Mouse (Mus musculus) layer of hippocampus, adult 2 months (tissue): ENCODE results near the gene Slc30a5. TPM values are rescaled to one million over a fixed set of nuclear protein-coding genes. Genes with fewer than 3 reads are reported as not detected.
"Not testable (repeated sequence)": the region's sequence is repeated elsewhere in the genome, so short reads cannot be mapped to it uniquely, and the experiment has no call there.

Experiments
- DNase-seq, 2 experiments: peaks; one replicate each; pipeline ENCODE4 v3.0.0; 2022; ENCODE audit warnings: low spot score in 2 of 2
- H3K27ac ChIP-seq: fragments of 200-600 bp; 2 replicates; pipeline ENCODE4 v1.8.1; 2022
- H3K4me3 ChIP-seq: fragments of 200-600 bp; 2 replicates; pipeline ENCODE4 v1.8.1; 2022; ENCODE audit warnings: mild to moderate bottlenecking
- CTCF ChIP-seq: fragments of 200-600 bp; conservative IDR thresholded peaks from 2 replicates; pipeline ENCODE4 v1.8.1; 2022; ENCODE audit warnings: antibody characterized with exemption, mild to moderate bottlenecking, moderate library complexity
- total RNA-seq, 2 experiments: library from RNA; stranded (reverse); gene quantifications; 2 replicates each; pipeline ENCODE4 v1.2.3; 2021

The Slc30a5 gene
- total RNA-seq, 2 experiments from 2014 or later, result 34.8 to 37.4 TPM

DNA sequence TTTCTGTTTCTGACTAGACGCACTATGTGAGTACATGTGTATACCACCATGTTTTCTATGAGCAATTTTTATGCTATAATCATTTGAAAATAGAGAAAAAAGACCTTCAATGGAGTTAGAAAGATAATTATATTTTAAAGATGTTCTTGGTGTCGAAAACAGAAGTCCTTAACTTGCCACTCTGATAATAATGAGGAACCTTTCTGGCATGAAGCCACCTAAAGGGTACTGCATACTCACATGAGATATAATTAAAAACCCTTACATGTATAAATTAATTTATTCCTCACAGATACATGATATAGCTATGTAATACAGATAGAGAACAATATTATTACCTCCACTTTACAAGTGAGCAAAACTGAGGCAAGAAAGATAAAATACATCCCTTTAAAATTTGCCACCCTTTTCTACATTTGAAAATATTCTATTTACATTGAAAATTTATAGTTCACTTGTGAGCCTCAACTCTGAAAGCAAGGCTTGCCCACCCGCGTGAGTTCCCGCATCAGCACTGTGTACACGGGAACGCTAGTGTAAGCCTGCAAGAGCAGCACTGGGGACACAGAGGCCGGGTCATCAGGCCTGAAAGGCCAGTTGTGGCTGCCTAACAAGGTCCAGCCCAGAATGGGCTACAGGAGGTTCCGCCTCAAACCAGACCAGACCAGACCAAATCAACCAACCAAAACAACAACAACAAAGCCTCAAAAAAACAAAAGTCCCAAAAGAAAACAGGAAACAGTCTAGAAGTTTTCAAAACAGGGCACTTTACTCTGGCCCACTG lies 7.4 kb downstream of the Slc30a5 start:
- no peak for TF ChIP-seq CTCF
- no peak for DNase-seq
- H3K27ac ChIP-seq, result no peak overlapping the region
- H3K4me3 ChIP-seq, result no peak overlapping the region

DNA sequence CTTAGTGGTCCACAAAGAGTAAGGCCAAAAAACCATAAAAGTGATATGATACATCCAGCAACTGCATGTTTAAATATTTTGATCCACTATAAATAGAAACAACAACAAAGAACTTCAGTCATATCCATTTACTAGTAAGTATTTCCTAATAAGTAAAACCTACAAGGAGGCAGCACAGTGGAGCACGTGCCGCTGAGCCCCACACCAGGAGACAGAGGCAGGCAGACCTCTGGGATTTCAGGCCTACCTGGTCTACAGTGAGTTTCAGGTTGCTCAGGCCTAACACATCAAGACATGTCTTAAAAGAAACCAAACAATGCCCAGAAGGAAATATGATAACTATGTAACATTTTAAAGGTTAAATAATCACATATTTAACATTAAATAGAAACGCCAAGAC lies 8.3 kb downstream of the Slc30a5 start:
- DNase-seq, result no peak
- Histone ChIP-seq H3K4me3 (no peak overlapping the region), H3K27ac (no peak overlapping the region)
- no peak for TF ChIP-seq CTCF

DNA sequence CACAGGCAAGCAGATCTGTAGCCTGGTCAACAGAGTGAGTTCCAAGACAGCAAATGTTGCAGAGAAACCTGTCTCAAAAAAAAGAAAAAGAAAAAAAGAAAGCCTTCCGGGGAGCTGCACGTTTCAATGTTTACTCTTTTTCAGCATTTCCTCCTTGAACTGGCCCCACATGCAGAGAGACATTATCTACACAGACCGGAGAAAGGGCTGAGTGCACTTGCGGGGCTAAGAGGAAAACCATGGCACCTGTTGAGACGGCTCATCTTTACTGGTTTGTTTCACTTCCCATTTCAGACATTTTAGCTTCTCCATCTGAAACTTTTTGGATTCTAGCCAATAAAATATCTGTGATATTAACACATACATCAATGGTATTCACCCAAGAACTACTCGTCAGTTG lies 8.9 kb downstream of the Slc30a5 start:
- TF ChIP-seq CTCF, result no peak
- H3K4me3 ChIP-seq, result no peak overlapping the region
- no peak for DNase-seq

DNA sequence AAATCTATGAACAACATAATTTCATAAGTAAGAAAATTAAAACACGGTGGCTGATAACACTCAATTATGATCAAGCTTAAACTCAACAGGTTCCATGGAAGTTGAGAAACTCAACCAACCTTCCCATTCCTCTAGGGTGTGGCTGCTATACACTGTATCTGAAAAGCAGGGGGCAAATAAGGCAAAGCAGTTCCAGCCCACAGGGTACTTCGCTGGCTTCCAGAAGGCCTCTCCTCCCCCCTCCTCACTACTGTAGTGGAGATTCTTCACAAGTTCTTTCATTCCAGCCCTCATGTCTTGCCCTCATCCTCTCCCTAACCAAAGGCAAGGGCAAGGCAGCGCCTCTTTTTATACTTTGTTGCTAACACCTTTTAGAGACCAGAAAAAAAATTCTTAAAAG lies 9.4 kb downstream of the Slc30a5 start:
- Histone ChIP-seq H3K27ac (no peak overlapping the region), H3K4me3 (no peak overlapping the region)
- no peak for DNase-seq
- TF ChIP-seq CTCF, result no peak

More for the DNA sequence above, 8.9 kb downstream of the Slc30a5 start:
- H3K27ac ChIP-seq, result no peak overlapping the region

DNA sequence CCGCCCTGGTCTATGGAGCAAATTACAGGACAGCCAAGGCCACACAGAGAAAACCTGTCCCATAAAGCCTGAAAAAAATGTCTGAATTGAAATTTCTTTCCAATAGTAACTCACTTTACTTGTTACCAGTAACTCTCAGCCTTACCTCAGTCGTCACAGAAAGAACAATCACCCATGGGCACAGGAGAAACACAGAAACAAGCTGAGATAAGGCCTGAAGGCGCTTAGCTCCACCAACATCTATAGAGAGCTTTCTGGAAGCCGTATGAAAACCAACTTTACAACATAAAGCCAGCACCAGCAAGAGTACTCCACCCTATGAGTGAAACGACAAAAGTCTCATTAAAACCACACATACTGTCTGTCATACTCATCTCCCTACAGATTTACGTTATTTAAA lies 18.8 kb downstream of the Slc30a5 start:
- H3K27ac ChIP-seq, result no peak overlapping the region
- TF ChIP-seq CTCF, result no peak
- H3K4me3 ChIP-seq, result no peak overlapping the region
- no peak for DNase-seq

DNA sequence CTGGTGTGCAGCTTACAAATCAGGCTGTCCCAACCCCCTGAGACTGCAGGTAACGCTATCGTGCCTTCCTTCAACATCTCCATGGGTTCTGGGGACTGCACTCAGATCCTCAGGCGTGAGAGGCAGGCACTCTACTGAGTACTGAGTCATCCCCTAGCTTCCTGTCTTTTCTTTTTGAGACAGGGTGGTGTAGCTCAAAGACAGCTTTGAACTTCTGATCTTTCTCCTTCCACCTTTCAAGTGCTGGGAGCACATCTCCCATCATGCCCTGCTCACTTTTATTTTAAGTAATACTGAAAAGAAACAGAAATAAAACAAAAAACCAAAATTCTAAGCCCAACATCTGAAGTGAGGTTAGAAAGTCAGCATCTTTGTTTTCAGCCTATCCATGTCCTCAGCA lies 27.5 kb downstream of the Slc30a5 start:
- no peak for DNase-seq
- no peak for TF ChIP-seq CTCF

DNA sequence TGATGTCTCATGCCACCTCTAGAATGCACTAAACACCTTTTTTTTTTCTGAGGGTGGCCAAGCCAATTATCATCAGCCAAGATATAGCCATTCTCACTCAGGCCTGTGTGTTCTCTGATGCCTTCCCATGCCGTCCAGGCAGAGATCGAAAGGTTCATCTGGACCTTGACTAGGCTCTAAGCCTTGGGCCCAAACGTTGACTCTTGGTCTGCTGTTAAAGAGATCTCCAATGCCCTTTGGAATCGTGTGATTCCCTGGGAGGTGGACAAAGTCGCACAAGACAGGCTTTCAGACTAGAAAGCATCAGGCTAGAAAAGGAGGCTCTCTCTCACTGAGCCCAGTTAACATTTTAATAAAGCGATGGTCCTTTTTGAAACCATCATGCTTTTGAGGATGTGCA lies 36.1 kb downstream of the Slc30a5 start:
- DNase-seq, result no peak
- no peak for TF ChIP-seq CTCF
- Histone ChIP-seq H3K27ac (no peak overlapping the region), H3K4me3 (no peak overlapping the region)

More for the DNA sequence above, 27.5 kb downstream of the Slc30a5 start:
- H3K4me3 ChIP-seq, result no peak overlapping the region
- H3K27ac ChIP-seq, result no peak overlapping the region

DNA sequence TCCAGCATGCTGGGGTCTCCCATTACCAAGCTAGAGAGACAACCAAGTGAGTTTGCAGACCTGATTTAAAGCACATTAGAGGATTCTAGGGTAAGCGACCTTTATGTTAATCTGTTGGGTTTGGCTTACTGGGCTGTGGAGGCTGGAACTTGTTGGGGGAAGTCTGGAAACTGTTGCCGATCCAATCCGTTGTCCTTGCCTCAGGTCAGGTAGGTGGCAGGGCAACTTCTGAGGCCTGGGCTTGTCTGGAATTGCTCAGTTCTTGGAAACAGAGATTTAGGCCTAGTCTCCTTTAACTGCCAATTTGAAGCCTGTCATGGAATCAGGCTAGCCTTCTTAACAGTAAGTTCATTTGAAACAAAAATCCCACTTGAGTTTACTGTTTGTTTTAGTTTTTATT lies 44.1 kb downstream of the Slc30a5 start:
- no peak overlapping the region for H3K4me3 ChIP-seq
- no peak for TF ChIP-seq CTCF
- DNase-seq, result no peak
- H3K27ac ChIP-seq, result no peak overlapping the region

DNA sequence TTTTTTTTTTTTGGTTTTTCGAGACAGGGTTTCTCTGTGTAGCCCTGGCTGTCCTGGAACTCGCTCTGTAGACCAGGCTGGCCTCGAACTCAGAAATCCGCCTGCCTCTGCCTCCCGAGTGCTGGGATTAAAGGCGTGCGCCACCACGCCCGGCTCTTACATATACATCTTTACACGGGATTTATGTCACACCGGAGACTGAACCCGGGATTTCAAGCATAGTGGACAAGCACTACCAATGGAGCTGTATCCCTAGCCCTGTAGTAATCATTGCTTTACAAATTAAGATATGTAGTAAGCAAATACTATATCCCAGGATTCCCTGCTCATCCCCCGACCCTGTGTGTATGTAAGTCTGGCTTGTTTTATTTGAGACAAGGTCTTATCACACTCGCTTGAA lies 45.2 kb downstream of the Slc30a5 start:
- H3K27ac ChIP-seq, H3K4me3 ChIP-seq, DNase-seq: not testable (repeated sequence)

DNA sequence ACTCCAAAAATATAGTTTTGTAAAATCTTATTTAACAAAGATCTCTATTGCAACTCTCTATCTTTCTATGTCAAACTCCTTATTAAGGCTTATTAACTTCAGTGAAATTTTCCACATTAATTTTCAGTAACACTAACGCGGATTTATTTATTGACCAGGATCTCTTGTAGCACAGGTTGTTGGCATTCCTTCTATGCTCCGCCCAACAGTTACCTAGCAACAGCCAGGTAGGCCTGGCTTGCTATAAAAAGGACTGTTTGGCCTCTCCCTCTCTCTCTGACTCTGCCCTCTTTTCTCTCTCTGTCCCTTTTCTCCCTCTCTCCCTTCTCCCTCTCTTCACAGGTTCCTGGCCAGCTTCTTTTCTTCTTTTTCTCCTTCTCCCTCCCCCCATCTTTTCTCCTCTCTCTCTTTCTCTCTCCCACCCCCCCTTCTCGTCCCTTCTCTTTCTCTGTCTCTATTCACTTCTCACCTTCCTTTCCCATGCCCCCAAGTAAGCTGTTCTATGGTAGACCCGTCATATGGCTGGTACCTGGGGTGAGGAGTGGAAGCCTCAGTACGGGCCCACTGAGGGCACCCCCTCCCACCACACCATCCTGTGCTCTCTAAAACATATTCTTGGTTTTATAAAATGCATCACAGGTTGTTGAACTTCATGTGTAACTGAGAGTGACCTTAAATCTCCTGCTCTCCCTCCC lies 45.8 kb downstream of the Slc30a5 start:
- H3K27ac ChIP-seq, result no peak overlapping the region
- DNase-seq, result no peak
- H3K4me3 ChIP-seq, result no peak overlapping the region
- TF ChIP-seq CTCF, result no peak

DNA sequence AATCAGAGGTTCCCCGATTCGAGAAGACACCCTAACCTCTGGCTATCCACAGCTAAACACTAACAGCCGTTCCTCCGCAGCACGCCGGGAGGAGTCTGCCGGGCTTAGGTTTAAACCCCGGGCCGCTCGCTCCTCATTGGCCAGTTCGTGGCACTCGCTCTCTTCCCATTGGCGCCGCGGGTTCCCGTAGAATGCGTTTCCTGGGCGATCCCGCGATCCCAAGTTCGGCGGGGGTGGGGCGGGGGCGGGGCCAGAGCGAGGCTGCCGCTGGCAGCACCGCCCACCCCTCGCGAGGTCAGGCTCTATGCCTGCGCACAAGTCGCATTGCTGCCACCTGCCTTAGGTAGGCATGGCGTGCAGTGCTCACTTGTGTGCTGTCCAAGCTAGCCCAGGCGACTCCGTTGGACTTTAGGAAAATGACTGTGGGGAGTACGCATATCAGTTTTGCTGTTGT lies 46.8 kb downstream of the Slc30a5 start, which contains the start of gene Ccnb1:
Gene Ccnb1 (minus strand): TSS at position 157 of the 454 bp plus-strand sequence.
- TF ChIP-seq CTCF, result peak; percentile 42
- Histone ChIP-seq H3K4me3 (peak within 1 kb of the TSS; percentile 75), H3K27ac (0 out of 2 replicates have a peak within 1 kb of the TSS, but pooled peaks have one; percentile 28)
- peak; percentile 88 to 89 for DNase-seq

DNA sequence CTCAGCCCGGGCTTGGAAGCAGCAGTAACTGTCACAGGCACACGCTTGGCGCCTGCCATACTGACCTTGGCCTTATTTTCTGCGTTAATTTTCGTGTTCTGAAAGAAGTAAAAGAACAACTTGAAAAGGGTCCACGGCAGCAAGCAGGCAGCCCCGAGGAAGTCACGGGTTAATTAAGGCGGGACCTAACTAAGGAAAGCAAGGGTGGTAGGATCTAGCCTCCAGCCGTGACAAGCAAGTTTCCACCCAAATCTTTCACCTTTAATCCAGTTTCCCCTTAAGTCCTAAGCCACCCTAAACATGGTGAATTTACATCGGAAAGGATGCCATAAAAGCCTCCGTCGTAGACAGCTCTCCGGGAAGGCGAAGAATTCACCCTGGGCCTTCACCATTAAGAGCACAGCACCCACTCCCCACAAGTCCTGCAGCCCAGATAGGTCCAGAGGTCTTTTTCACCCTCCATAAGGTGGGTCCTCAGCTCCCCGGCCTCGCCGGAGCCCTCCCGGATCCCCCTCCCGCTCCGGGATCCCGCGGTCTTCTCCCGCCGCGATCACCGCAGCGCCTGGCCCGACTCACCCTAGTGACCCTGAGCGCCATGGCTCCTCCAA lies 47.3 kb downstream of the Slc30a5 start:
- peak overlapping the region; percentile 75 for H3K4me3 ChIP-seq
- no peak for DNase-seq
- H3K27ac ChIP-seq, result no peak overlapping the region
- no peak for TF ChIP-seq CTCF

DNA sequence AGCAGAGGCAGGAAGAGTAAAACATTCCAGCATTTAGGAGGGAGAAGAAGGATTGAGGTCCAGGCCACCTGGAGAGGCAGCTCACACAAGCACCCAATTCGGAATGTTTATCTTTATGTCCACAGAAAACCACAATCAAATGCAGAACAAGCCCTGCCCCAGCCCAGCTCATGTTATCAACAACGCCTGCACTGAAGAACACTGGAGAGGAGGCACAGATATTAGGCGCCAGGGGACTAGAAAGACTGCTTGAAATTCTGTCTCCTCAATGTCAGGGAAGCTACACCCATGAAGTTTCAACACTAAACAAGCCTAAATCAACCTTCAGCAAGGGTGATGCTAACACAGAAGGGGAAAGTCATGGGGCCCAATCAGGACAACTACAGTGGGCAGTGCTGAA lies 55.7 kb downstream of the Slc30a5 start:
- no peak overlapping the region for H3K27ac ChIP-seq
- no peak overlapping the region for H3K4me3 ChIP-seq
- no peak for DNase-seq
- TF ChIP-seq CTCF, result no peak
